Mouse (Mus musculus) embryonic fibroblast, embryonic 13.5 days (primary cell): ENCODE results near the gene 6030458C11Rik. TPM values are rescaled to one million over a fixed set of nuclear protein-coding genes. Genes with fewer than 3 reads are reported as not detected.
A peak's percentile ranks its signal among the peaks of the same experiment; 100 is the strongest.
"Not testable (repeated sequence)": the region's sequence is repeated elsewhere in the genome, so short reads cannot be mapped to it uniquely, and the experiment has no call there.

Source experiments
- H3K27ac ChIP-seq: 2 replicates; pipeline ENCODE4 v1.5.1; 2012; ENCODE audit warnings: low read length, control low read depth, inconsistent platforms; ENCODE audit not compliant: insufficient read depth
- H3K4me1 ChIP-seq: 2 replicates; pipeline ENCODE4 v1.6.1; 2011; ENCODE audit warnings: low read length; ENCODE audit not compliant: control insufficient read depth, insufficient read depth
- H3K4me3 ChIP-seq: 2 replicates; pipeline ENCODE4 v1.5.1; 2011; ENCODE audit warnings: mild to moderate bottlenecking, control low read depth, low read length; ENCODE audit not compliant: insufficient read depth
- CTCF ChIP-seq: IDR thresholded peaks from 2 replicates; pipeline ENCODE4 v1.5.1; 2011; ENCODE audit warnings: mild to moderate bottlenecking, control low read depth, low read length, moderate library complexity, borderline replicate concordance; ENCODE audit not compliant: insufficient read depth
- POLR2A ChIP-seq: IDR thresholded peaks from 2 replicates; pipeline ENCODE4 v1.6.1; 2011; ENCODE audit warnings: low read depth, mild to moderate bottlenecking, control low read depth, low read length, moderate library complexity
- polyA plus RNA-seq: library from polyadenylated mRNA; stranded (reverse); fragments of >200 nt; gene quantifications from 2 replicates; pipeline ENCODE4 v1.2.4, GENCODE M21; 2011; ENCODE audit warnings: low read depth; ENCODE audit not compliant: missing spikeins, insufficient read length

The 6030458C11Rik gene
- polyA plus RNA-seq, 1 experiment = 22.5 TPM

DNA sequence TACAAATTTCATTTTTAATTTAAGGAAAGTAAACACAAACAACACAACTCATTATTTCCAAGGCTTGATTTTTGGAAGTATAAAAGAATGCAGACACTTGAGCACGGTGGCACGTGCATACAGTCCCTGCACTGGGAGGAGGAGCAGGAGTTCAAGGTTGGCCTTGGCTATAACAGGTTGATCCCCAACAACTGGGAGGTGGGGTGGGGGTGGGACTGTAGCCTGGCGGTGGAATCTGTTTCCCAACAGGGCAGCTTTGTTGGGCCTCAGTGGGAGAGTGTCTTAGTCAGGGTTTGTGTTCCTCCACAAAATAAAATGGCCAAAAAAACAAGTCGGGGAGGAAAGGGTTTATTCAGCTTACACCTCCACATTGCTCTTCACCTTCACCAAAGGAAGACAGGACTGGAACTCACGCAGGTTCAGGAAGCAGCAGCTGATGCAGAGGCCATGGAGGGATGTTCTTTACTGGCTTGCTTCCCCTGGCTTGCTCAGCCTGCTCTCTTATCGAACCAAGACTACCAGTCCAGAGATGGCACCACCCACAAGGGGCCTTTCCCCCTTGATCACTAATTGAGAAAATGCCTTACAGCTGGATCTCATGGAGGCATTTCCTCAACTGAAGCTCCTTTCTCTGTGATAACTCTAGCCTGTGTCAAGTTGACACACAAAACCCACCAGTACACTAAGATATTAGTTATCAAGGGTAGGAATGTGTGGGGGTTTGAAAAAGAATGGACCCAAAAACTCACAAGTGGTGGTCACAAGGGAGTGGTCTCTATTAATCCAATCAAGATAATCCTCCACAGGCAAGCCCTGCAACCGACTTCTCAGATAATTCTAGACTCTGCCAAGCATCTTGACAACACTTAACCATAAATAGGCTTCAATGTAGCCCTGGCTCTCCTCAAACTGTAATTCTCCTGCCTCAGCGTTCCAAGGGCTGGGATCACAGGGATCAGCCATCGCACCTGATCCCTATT, 1.7 kb downstream of the 6030458C11Rik start:
- no peak overlapping the region for H3K27ac ChIP-seq
- H3K4me1 ChIP-seq = peaks cover 6% of the 10 kb centered on the region
- H3K4me3 ChIP-seq = no peak overlapping the region
- TF ChIP-seq POLR2A = no peak

- no peak for TF ChIP-seq POLR2A
- TF ChIP-seq CTCF = no peak
- no peak overlapping the region for H3K27ac ChIP-seq
- no peak overlapping the region for H3K4me3 ChIP-seq
- H3K4me1 ChIP-seq = no peaks in the 10 kb centered on the region
These were observed 6.9 kb downstream of the 6030458C11Rik start for GRCm38 (mm10) chr15:12817592-12817991.

- no peaks in the 10 kb centered on the region for H3K4me1 ChIP-seq
- no peak overlapping the region for H3K4me3 ChIP-seq
- no peak for TF ChIP-seq POLR2A
- TF ChIP-seq CTCF = peak; percentile 6; the same call in 1 of the 2 replicates
- no peak overlapping the region for H3K27ac ChIP-seq
These were observed 11.8 kb downstream of the 6030458C11Rik start for GRCm38 (mm10) chr15:12812646-12813045.

GRCm38 (mm10) chr15:12809305-12809704, 15.1 kb downstream of the 6030458C11Rik start:
- Histone ChIP-seq H3K4me1 (no peaks in the 10 kb centered on the region), H3K27ac (no peak overlapping the region), H3K4me3 (no peak overlapping the region)
- TF ChIP-seq CTCF = no peak
- TF ChIP-seq POLR2A = no peak

GRCm38 (mm10) chr15:12807088-12807487, 17.4 kb downstream of the 6030458C11Rik start:
- TF ChIP-seq POLR2A (no peak), CTCF (no peak)
- H3K4me1 ChIP-seq = no peaks in the 10 kb centered on the region
- H3K4me3 ChIP-seq = no peak overlapping the region
- no peak overlapping the region for H3K27ac ChIP-seq

GRCm38 (mm10) chr15:12805071-12805470, 19.4 kb downstream of the 6030458C11Rik start:
- no peak overlapping the region for H3K4me3 ChIP-seq
- TF ChIP-seq CTCF (no peak), POLR2A (no peak)
- no peaks in the 10 kb centered on the region for H3K4me1 ChIP-seq

DNA sequence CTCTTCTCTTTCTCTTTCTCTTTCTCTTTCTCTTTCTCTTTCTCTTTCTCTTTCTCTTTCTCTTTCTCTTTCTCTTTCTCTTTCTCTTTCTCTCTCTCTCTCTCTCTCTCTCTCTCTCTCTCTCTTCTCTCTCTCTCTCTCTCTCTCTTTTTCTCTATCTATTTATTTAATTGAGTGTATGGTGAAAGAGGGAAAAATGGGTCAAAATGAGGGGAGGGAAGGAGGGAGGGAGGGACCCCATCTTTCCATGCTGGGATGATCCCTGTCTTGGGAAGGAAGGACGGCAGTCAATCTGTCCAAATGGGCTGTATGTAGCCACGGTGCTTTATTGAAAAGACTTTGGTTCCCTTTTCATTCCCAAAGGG, 23.3 kb downstream of the 6030458C11Rik start:
- H3K4me1 ChIP-seq, H3K27ac ChIP-seq, H3K4me3 ChIP-seq: not testable (repeated sequence)

More at GRCm38 (mm10) chr15:12805071-12805470, 19.4 kb downstream of the 6030458C11Rik start:
- no peak overlapping the region for H3K27ac ChIP-seq

- Histone ChIP-seq H3K4me3 (no peak overlapping the region), H3K27ac (no peak overlapping the region), H3K4me1 (no peaks in the 10 kb centered on the region; the same call in 1 of the 2 replicates)
- TF ChIP-seq POLR2A (no peak), CTCF (no peak)
These were observed 23.9 kb downstream of the 6030458C11Rik start for GRCm38 (mm10) chr15:12800405-12801141.

- Histone ChIP-seq H3K4me3 (no peak overlapping the region), H3K27ac (no peak overlapping the region), H3K4me1 (no peaks in the 10 kb centered on the region; the same call in 1 of the 2 replicates)
- TF ChIP-seq POLR2A (no peak), CTCF (no peak)
These were observed 26.4 kb downstream of the 6030458C11Rik start for GRCm38 (mm10) chr15:12798043-12798442.

DNA sequence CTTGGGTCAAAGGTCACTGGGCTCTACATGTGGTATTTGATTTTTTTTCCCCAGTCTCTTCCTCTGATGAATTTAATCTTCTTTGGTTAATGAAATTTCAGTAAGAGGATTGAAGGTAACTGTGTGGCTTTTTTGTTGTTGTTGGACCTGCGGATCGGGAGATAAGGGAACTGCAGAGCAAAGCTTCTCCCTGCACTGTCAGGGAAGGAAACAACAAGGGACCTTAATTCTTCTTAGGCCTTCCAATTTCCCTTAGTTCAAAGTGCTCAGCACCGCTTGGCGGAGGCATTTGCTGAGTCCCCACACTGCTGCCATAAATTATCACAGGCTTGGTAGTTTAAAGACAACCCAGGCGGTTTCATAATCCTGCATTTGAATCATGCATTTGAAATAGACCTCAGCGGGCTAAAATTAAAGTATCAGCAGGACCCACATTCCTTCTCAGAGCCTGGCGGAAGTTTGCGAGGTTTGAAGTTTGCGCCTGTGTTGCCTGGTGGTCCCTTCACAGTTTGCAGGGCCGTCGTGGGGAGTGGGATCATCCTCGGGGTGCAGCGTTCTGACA, 28.5 kb downstream of the 6030458C11Rik start:
- H3K4me1 ChIP-seq = no peaks in the 10 kb centered on the region; the same call in 1 of the 2 replicates
- H3K27ac ChIP-seq = no peak overlapping the region
- TF ChIP-seq CTCF = no peak
- TF ChIP-seq POLR2A = no peak
- H3K4me3 ChIP-seq = no peak overlapping the region
